Mouse (Mus musculus) neutrophil, adult 59 days (primary cell): Measurements from ENCODE around the gene Nampt. TPM values are rescaled to one million over a fixed set of nuclear protein-coding genes. Genes with fewer than 3 reads are reported as not detected.

Experiments
- total RNA-seq, 2 experiments: library from RNA; stranded (reverse); gene quantifications; 1 replicate in 1 of 2; 2 replicates in 1 of 2; pipeline ENCODE4 v1.2.4; 2023

Nampt gene
- 10 to 100 TPM; 32.2 to 36.8 TPM for total RNA-seq

DNA sequence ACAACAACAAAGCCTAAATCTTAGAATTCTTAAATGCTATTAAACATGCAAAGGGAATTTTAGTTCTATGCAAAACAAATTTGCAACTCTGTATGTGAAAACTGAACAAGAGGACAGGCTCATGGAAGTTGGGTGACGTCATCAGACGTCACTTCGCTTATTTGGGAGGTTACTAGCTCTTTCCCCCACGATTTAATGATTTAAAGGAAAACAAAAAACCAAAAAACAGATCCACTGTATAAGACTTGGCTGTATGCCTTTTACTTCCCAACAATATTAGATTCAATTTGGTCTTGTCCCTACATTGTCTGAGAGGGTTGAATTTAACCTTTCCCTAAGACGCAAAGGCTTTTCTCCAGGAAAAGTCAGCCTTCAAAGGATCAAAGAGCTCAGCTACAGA is at the start of gene Nampt:
Gene Nampt (plus strand): TSS at position 130 of the 400 bp plus-strand sequence.

Other genes with a start within 250 kb of the Nampt start
- 10 to 100 TPM; 66.8 to 82.6 TPM for gene Sypl, start 134.3 kb downstream of the Nampt start, total RNA-seq